Mouse (Mus musculus) ES-E14 (cell line): Measurements from ENCODE around the gene Fam243. TPM values are rescaled to one million over a fixed set of nuclear protein-coding genes. Genes with fewer than 3 reads are reported as not detected.

Source experiments
- DNase-seq: peaks from one replicate; pipeline ENCODE4 v3.0.0-alpha.2; 2013; ENCODE audit warnings: low read depth, low spot score
- H3K27ac ChIP-seq: 2 replicates; pipeline ENCODE4 v1.5.1; 2012; ENCODE audit warnings: low read depth, mild to moderate bottlenecking, low read length, moderate library complexity, mixed read lengths; ENCODE audit not compliant: poor library complexity, insufficient read depth, severe bottlenecking
- H3K36me3 ChIP-seq: 2 replicates; pipeline ENCODE4 v1.6.1; 2012; ENCODE audit warnings: mild to moderate bottlenecking, low read length, moderate library complexity, mixed read lengths; ENCODE audit not compliant: control insufficient read depth, poor library complexity, insufficient read depth, severe bottlenecking
- H3K4me1 ChIP-seq, 2 experiments: fragments of 150-350 bp in 1 of 2; sonication (generic) in 1 of 2; 2 replicates each; pipeline ENCODE4 v1.6.1; 2012; ENCODE audit warnings: low read length in 2 of 2, mild to moderate bottlenecking in 1 of 2, mixed read lengths in 1 of 2; ENCODE audit not compliant: control insufficient read depth in 2 of 2, insufficient read depth in 2 of 2, poor library complexity in 1 of 2
- H3K4me3 ChIP-seq, 2 experiments: fragments of 150-350 bp in 1 of 2; sonication (generic) in 1 of 2; 2 replicates each; pipeline ENCODE4 v1.5.1; 2012; ENCODE audit warnings: low read length in 2 of 2, low read depth in 1 of 2, mild to moderate bottlenecking in 1 of 2, mixed read lengths in 1 of 2; ENCODE audit not compliant: insufficient read depth in 1 of 2, poor library complexity in 1 of 2, severe bottlenecking in 1 of 2
- H3K9ac ChIP-seq: 2 replicates; pipeline ENCODE4 v1.6.1; 2012; ENCODE audit warnings: low read depth, mild to moderate bottlenecking, low read length, mixed read lengths; ENCODE audit not compliant: poor library complexity, insufficient read depth, severe bottlenecking
- H3K9me3 ChIP-seq: fragments of 150-350 bp; sonication (generic); 2 replicates; pipeline ENCODE4 v1.6.1; 2012; ENCODE audit warnings: low read depth, mild to moderate bottlenecking, low read length; ENCODE audit not compliant: control insufficient read depth, insufficient read depth
- CHD2 ChIP-seq: IDR thresholded peaks from 2 replicates; pipeline ENCODE4 v1.6.1; 2014; ENCODE audit warnings: mild to moderate bottlenecking, low read depth, low read length, inconsistent platforms
- HCFC1 ChIP-seq: IDR thresholded peaks from 2 replicates; pipeline ENCODE4 v1.6.1; 2012; ENCODE audit warnings: low read length, inconsistent platforms, borderline replicate concordance; ENCODE audit not compliant: insufficient read depth
- MAFK ChIP-seq: IDR thresholded peaks from 2 replicates; pipeline ENCODE4 v1.6.1; 2014; ENCODE audit warnings: mild to moderate bottlenecking, low read depth, low read length, inconsistent platforms; ENCODE audit not compliant: insufficient read depth
- ZC3H11A ChIP-seq: IDR thresholded peaks from 2 replicates; pipeline ENCODE4 v1.6.1; 2012; ENCODE audit warnings: low read depth, mild to moderate bottlenecking, inconsistent platforms, low read length, borderline replicate concordance
- ZNF384 ChIP-seq: IDR thresholded peaks from 2 replicates; pipeline ENCODE4 v1.6.1; 2012; ENCODE audit warnings: low read depth, low read length, inconsistent platforms
- in situ Hi-C, 2 experiments: fragments of 600-800 bp; cut with MboI; formaldehyde crosslinking; loops; one replicate each; pipeline ENCODE4 v1.15.1; 2025; ENCODE audit warnings: low sequenced_read_pairs in 2 of 2, inconsistent platforms in 1 of 2; ENCODE audit not compliant: unreplicated experiment in 2 of 2
- total RNA-seq: library from RNA; depleted of rRNA; stranded (reverse); fragments of 300-350 nt; gene quantifications from 2 replicates; pipeline ENCODE4 v1.2.3, GENCODE M21; 2012

Gene Fam243
- total RNA-seq, 1 experiment: not detected

DNA sequence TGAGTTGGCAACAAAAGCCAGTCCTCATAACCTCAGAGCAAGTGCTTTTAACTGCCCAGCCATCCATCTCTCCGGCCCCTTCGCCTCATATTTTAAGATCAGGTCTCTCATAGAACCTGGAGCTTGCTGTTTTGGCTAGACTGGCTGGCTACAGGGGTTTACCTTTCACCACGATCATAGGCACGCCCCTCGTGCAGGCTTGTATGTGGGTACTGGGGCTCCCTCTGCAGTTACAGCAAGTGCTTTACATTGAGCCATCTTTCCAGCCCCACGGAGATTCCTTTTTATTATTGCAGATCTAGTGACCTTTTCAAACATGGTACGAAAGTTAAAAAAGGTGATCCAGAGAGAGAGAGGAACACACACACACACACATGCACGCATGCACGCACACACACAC is 13.4 kb upstream of the Fam243 start:
- Histone ChIP-seq H3K4me1 (peaks cover 3 to 6% of the 10 kb centered on the region in 2 experiments; a peak in 1 of 4 replicates), H3K9me3 (no peaks in the 10 kb centered on the region), H3K4me3 (no peak overlapping the region), H3K27ac (no peak overlapping the region), H3K36me3 (no peaks in the 10 kb centered on the region), H3K9ac (no peak overlapping the region)
- no peak for DNase-seq
- in situ Hi-C loops: no loop called here
- TF ChIP-seq HCFC1: no peak
- TF ChIP-seq MAFK: no peak
- no peak for TF ChIP-seq CHD2
- no peak for TF ChIP-seq ZC3H11A
- TF ChIP-seq ZNF384: no peak

DNA sequence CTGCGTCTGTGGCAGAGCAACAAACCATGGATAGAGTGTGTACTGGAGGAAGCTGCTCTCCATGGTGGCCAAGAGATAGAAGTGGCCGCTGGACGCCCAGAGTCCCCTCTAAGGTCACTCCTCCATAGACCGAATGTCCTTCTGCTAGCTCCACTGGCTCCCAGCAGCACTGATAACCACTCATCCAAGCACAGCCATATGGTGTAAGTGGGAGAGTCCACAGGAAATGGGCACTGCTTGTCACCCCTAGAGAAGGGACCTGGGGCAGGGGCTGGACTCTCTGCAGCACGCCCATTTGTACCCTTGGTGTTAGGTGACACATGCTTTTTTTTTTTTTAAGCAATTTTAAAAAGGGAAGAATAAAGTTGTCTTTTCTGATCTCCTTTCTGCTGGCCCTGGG is 9.7 kb upstream of the Fam243 start:
- Histone ChIP-seq H3K27ac (no peak overlapping the region), H3K9me3 (no peaks in the 10 kb centered on the region), H3K36me3 (no peaks in the 10 kb centered on the region), H3K4me1 (peaks cover 3 to 6% of the 10 kb centered on the region in 2 experiments; a peak in 1 of 4 replicates), H3K4me3 (no peak overlapping the region), H3K9ac (no peak overlapping the region)
- DNase-seq: no peak
- TF ChIP-seq ZC3H11A: no peak
- no peak for TF ChIP-seq CHD2
- TF ChIP-seq HCFC1: no peak
- TF ChIP-seq ZNF384: no peak
- TF ChIP-seq MAFK: no peak
- in situ Hi-C loops: no loop called here

DNA sequence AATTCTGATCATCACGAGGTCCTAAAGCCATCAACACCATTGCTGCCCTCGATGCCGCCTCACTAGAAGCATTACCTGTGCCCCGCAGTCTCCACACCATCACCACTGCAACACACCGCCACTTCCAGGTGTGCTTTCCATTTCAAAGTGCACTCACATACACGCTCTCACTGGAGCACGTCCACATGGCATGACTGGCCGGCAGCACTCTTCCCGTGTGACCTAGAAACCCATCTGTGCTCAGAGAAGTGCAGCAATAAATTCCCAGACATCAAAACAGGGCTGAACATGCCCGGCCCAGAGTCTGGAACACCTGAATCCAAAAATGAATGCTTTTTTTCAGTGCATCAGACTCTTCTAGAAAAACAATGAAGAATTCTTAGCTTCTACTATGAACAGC is 6.7 kb upstream of the Fam243 start:
- Histone ChIP-seq H3K9me3 (no peaks in the 10 kb centered on the region), H3K9ac (no peak overlapping the region), H3K4me1 (peaks cover 3 to 5% of the 10 kb centered on the region in 2 experiments; a peak in 1 of 4 replicates), H3K36me3 (no peaks in the 10 kb centered on the region), H3K27ac (no peak overlapping the region), H3K4me3 (no peak overlapping the region)
- DNase-seq: no peak
- in situ Hi-C loops: no loop called here
- TF ChIP-seq ZNF384 (no peak), MAFK (no peak), ZC3H11A (no peak), HCFC1 (no peak), CHD2 (no peak)

DNA sequence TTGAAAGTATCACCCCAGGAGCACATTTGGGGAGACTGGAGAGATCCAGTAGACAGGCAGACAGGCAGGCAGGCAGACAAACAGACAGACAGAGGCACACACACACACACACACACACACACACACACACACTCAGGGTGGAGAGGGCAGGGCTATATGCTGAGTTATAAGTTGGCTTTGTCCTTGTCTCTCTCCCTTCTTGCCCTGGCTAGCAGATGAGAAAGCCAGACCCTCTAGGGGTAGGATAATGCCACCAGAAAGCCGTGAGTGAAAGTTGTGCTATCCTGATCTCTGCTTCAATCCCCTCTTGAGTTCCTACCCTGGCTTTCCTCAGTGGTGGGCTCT is 3.8 kb upstream of the Fam243 start:
- DNase-seq: no peak

More for the DNA sequence above, 3.8 kb upstream of the Fam243 start:
- TF ChIP-seq ZC3H11A (no peak), ZNF384 (no peak), MAFK (no peak), CHD2 (no peak), HCFC1 (no peak)
- Histone ChIP-seq H3K4me1 (no peaks in the 10 kb centered on the region), H3K27ac (no peak overlapping the region), H3K9me3 (no peaks in the 10 kb centered on the region), H3K36me3 (no peaks in the 10 kb centered on the region), H3K4me3 (no peak overlapping the region), H3K9ac (no peak overlapping the region)
- in situ Hi-C loops: no loop called here
